Mouse (Mus musculus) bone marrow, adult 2 months (tissue): ENCODE measurements around the gene Ippk.

ENCODE experiments used
- CTCF ChIP-seq: fragments of 200-500 bp; IDR thresholded peaks from 2 replicates; pipeline ENCODE4 v1.5.1; 2011; ENCODE audit warnings: low read length, control low read depth; ENCODE audit not compliant: control insufficient read depth, insufficient read depth
- POLR2A ChIP-seq: fragments of 200-500 bp; IDR thresholded peaks from 2 replicates; pipeline ENCODE4 v1.6.1; 2011; ENCODE audit warnings: low read depth, mild to moderate bottlenecking, control low read depth, low read length, borderline replicate concordance; ENCODE audit not compliant: control insufficient read depth

- no peak for TF ChIP-seq CTCF
- no peak for TF ChIP-seq POLR2A
Observed at GRCm38 (mm10) chr13:49471981-49472675, 51.1 kb downstream of the Ippk start.
